Mouse (Mus musculus) CD4-positive, CD25-positive, alpha-beta regulatory T cell, adult 4 months (primary cell): ENCODE measurements around the gene Lilra6. TPM values are rescaled to one million over a fixed set of nuclear protein-coding genes. Genes with fewer than 3 reads are reported as not detected.
"Not testable (repeated sequence)": the region's sequence is repeated elsewhere in the genome, so short reads cannot be mapped to it uniquely, and the experiment has no call there.

ENCODE experiments used
- ATAC-seq: one replicate; pipeline ENCODE4 v1.8.0; 2017
- polyA plus RNA-seq, 2 experiments: library from polyadenylated mRNA; unstranded; fragments of 100-300 nt; shearing (Covaris generic); gene quantifications; one replicate each; pipeline ENCODE4 v1.2.1; 2017

Gene Lilra6
- polyA plus RNA-seq, result under 1 TPM in 1 of 2 experiments, not detected in 1; 0.46 TPM

DNA sequence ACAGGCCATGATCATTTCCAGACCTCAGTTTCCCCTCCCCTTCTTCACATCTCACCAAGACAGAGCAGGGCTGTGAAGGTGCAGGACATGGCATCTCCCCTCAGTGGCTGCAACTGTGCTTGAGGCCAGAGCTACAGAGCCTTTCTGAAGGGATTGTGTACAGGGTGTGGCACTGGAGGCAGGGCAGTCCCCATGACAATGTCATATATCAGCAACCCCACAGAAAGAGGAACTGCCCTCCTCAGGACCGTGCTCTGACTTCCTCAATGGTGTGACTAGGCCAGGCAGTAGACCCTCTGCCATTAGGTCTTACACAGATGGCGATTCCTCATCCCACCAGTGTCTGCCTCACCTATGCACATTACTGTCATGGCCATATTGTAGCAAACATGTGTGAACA lies at the start of gene Lilra6:
Gene Lilra6, minus strand, starts transcription at position 117 of the 400 bp plus-strand sequence.
- not testable (repeated sequence) for ATAC-seq

DNA sequence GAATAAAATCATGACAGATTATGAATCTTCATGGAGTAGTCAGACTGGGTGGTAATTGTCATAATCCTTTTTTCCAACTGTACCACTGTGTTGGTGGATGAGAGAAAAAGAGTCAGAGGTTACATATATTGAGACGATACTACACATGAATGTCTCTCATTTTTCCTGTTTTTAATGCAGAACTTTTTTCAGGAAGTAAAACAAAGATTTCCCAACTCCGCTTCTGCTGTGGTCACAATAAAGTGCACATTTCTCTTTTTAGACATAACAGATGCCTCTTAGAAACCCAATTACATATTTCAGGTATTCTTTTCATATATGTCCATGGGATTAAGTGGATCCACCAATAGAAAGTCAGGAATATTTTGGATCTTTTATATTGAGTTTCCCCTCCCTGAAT lies 46.7 kb upstream of the Lilra6 start:
- ATAC-seq, result no peak

DNA sequence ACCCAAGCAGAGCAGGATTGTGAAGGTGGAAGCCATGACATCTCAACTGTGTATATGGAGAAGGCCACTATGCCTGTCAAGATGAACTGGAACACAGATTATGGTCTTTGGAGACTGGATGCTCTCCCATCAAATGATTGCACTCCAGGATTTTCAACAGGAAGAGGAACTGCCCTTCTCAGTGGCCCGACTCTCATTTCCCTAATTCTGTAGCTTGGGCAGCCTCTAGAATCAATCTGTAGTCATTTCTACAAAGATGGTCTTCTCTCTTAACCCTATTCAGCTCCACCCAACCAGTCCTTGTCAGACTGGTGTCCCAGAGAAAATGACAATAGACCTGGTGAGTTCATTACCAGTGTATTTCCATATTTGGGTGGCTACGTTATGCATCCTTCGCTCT lies 42.1 kb upstream of the Lilra6 start:
- no peak for ATAC-seq

DNA sequence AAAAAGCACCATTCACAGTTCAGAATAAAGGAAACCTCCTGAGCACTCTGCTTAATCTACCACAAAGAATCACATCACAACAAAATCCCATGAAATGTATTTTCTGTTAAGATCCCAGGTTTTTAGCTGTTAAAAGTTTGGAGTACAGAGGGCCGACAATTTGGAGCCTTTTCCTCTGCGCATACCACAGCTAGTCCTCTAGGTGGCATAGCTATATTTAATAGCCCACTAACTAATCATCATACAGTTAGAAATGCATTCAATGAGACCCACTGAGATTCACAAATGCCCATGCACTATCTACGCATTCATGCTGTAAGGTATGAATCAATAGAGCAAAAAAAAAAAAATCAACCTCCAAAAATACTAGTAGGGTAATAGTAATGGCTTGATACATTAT lies 33.9 kb upstream of the Lilra6 start:
- no peak for ATAC-seq

DNA sequence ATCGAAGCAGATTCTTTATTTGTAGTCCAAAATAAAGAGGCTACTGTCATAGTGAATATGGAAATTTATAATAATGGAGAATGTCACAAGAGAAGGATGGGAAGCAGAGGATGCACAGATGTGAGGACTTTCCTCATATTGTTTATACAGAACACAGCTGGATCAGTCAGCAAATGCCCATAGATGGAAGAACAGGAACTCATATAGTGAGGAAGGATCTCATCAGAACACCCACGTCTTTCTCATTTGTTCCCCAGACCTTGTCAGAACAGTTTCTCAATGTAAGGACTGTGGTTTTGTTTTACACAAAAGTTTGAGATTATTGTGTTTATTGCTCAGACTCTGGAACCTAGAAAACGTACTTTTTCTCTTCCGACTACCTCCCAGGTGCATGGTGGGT lies 32.9 kb upstream of the Lilra6 start:
- no peak for ATAC-seq

DNA sequence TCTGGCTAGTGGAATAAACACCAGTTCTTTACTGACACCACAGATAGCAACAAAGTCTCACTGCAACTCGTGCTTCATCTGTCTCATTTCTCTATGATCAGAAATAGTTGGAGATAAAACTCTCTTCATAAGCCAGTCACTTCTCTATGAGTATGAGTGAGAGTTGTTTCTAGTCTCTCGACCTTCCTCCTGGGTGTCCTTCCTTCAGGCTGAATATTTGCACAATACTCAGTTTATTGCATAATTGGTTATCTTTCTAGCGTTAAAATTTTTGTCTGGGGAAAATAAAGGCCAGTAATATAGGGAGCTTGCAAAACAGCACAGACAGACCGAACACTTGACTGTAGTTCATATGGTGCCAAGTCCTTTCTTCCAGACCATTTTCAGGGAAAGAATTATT lies 30.8 kb upstream of the Lilra6 start:
- ATAC-seq, result no peak

DNA sequence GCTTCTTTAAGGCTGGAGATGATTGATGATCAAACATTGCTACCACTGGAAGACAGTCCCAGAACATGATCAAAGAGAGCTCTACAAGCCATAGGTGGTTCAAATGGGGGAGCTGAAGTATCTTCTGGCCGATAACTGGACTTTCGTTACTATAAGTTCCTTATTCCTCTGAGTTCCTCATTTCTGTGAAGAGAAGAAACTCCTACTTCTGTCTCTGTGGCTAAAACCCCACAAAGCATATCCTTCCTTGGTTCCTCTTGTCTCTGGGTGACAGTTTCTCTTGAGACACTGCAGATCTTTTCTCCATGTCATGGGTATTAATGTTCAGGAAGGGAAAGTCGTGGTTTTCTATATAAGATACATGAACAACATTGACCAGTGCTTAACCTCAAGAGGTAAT lies 25.6 kb upstream of the Lilra6 start:
- ATAC-seq, result no peak

DNA sequence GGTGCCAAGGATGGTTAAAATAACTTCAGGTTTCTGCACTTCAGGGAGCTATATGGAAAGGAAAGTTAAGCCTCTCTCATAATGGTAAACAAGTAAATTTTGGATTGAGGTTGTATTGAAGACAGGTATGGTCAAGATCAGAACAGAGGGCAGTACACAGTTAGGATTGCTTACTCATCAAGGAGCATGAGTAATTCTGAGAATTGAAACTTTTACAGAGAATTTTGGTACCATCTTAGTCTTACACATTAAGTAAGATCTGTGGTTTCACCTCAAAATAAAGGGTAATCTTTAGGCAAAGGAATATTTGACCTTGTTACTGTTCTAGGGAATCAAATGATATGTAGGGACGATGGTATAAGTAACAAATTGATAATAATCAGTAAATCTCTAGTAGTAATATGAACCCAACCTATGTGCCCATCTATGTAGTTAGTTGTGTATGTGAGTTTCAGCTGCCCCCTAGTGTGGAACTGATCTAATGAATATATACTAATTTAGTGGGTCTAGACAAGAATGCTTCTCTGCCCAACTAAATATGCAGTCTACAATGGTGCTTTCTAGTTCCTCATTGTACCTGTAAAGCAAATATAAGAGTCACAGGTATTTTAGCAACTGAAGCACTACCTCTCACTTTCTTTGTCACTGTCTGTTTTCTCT lies 24.7 kb upstream of the Lilra6 start:
- no peak for ATAC-seq

DNA sequence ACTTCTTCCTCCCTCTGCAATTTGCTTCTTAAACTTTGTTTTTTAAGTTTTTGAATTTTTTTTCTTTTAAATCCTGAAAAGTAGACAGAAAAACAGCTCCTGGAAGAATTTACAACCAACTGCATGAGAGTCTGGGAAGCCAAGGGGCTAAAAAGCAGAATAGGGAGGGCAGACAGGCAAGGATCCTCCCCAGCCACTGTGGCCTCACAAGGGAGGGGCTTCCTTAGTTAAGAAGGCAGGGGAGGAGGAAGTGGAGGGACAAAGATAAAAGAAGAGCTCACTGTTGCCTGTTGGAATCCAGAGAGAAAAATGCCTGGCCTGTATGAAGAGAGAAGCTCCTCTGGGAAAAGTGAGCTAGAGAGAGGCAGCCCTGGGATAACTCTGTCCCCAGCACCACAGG lies 20.2 kb upstream of the Lilra6 start:
- not testable (repeated sequence) for ATAC-seq

DNA sequence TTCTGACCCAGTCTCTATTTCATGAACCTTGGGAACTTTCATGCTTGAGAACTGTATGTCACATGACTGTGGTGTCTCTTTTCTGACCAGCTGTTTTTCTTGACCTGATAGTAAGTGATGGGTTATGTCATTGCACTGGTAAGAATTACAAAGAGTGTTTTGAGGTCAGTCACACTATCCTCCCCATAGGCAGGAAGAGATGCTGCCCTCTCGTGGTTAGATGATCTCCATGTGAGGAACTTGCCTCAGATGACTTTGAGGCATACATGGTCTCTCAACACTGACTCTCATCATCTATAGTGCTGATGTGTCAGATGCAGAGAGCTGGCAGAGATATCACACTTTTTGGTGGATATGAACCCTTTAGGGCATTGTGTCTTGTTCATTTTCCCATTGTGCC lies 11.6 kb downstream of the Lilra6 start:
- no peak for ATAC-seq

DNA sequence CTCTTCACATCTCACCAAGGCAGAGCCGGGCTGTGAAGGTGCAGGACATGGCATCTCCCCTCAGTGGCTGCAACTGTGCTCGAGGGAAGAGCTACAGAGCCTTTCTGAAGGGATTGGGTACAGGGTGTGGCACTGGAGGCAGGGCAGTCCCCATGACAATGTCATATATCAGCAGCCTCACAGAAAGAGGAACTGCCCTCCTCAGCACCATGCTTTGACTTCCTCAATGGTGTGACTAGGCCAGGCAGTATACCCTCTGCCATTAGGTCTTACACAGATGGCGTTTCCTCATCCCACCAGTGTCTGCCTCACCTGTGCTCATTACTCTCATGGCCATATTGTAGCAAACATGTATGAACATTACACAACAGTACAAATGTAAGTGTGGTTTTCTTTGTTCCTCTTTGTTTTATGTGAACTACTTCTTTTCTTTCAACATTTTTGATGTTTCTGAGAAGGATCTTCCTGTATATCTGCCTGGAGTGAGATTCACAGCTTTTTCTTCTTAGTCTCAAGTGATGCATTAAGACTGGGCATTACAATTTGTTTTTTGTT lies 17.2 kb downstream of the Lilra6 start, which contains the start of gene Gm14548:
Gene Gm14548, minus strand, starts transcription at position 85 of the 555 bp plus-strand sequence.
- not testable (repeated sequence) for ATAC-seq

DNA sequence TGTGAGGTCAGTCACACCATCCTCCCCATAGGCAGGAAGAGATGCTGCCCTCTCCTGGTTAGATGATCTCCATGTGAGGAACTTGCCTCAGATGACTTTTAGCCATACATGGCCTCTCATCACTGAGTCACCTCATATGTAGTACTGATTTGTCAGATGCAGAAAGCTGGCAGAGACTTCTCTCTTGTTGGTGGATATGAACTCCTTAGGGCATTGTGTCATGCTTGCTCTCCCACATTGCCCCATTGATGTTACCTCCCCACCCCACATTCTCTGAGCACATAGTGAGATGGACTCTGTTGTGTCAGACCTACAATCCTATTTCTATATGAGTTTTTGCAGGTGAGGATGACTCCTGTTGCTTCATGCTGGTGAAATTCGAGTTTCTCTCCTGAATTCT lies 40.3 kb downstream of the Lilra6 start:
- not testable (repeated sequence) for ATAC-seq

Other genes starting within 250 kb of the Lilra6 start
- gene Leng1, start 249.7 kb downstream of the Lilra6 start, polyA plus RNA-seq, result 1 to 10 TPM; 6.8 to 8.6 TPM
- 10 to 100 TPM; 11.0 to 17.7 TPM for gene Tmc4, start 237.9 kb downstream of the Lilra6 start, polyA plus RNA-seq
- gene Tsen34, start 222.6 kb downstream of the Lilra6 start, polyA plus RNA-seq, result 10 to 100 TPM in 1 of 2 experiments, 1 to 10 TPM in 1; 9.2 to 11.2 TPM
- gene Mboat7, start 222.0 kb downstream of the Lilra6 start, polyA plus RNA-seq, result 10 to 100 TPM; 19.4 to 25.7 TPM
- 1,000 to 10,000 TPM; 4,852 to 4,938 TPM for gene Rps9, start 211.5 kb downstream of the Lilra6 start, polyA plus RNA-seq
- gene Pirb, start 195.1 kb downstream of the Lilra6 start, polyA plus RNA-seq, result 1 to 10 TPM in 1 of 2 experiments, under 1 TPM in 1; 0.38 to 1.6 TPM
- gene Gm15448, start 89.8 kb downstream of the Lilra6 start, polyA plus RNA-seq, result under 1 TPM; 0.20 to 0.62 TPM
- under 1 TPM; 0.15 to 0.32 TPM for gene Pira2, start 70.5 kb downstream of the Lilra6 start, polyA plus RNA-seq
- gene Gm14548, start 17.4 kb downstream of the Lilra6 start, polyA plus RNA-seq, result not detected
- 1 to 10 TPM; 4.5 to 6.5 TPM for gene Lair1, start 147.7 kb upstream of the Lilra6 start, polyA plus RNA-seq
- under 1 TPM; 0.60 to 0.69 TPM for gene Ttyh1, start 203.9 kb upstream of the Lilra6 start, polyA plus RNA-seq
- 10 to 100 TPM; 23.4 to 27.4 TPM for gene Leng8, start 221.5 kb upstream of the Lilra6 start, polyA plus RNA-seq
- gene Leng9, start 234.9 kb upstream of the Lilra6 start, polyA plus RNA-seq, result 10 to 100 TPM in 1 of 2 experiments, 1 to 10 TPM in 1; 7.5 to 12.3 TPM
- gene Cdc42ep5, start 249.4 kb upstream of the Lilra6 start, polyA plus RNA-seq, result not detected